Mouse (Mus musculus): ENCODE data around the gene Sema3b.

Gene Sema3b

DNA sequence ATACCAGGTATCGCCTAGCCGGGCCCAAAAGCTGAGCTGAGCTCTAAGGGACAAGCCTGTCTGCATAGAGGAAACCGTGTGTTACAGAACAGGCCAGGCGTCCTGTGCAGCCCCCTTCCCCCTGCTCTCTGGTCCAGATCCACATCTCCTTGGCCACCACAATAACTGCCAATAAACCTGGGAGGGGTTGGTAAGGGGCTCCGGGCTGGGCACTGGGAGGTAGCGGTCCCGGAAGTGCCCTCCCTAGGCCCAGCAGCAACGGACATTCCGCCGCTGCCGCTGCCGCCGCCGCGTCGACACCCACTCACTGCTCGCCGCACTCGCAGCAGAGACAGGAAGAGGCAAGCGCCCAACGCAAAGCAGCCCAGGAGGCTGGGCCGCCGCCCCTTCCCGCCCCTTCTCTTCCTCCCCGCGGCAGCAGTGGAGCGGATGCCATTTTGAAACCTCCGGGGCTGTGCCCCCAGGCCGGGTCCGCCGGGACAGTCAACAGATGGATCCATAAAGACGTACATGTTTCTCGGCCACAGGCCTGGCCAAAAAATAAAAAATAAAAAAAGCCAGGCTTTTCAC is 24.1 kb upstream of the Sema3b start:
- peak; percentile 90 for DNase-seq (ENCODE audit: low spot score)

DNA sequence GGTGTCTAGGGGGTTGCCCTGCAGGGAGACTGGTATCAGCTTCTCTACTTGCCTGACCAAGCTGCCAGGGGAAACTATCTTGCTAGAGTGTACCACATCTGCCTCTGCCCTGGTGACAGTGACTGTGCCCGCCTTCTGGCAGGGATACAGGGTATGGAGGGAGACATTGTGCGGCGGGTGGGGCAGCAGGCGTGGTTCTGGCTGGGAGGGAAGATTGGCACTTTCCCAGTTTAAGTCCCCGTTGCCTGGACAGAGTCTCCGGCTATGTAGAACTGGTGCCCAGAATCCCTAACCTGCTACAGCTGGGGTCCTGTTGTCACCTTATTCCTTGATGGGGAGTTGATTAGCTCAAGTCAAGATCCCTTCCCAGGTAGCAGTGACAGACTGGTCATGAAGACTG is 23.4 kb upstream of the Sema3b start:
- no peak for DNase-seq (ENCODE audit: low spot score)

DNA sequence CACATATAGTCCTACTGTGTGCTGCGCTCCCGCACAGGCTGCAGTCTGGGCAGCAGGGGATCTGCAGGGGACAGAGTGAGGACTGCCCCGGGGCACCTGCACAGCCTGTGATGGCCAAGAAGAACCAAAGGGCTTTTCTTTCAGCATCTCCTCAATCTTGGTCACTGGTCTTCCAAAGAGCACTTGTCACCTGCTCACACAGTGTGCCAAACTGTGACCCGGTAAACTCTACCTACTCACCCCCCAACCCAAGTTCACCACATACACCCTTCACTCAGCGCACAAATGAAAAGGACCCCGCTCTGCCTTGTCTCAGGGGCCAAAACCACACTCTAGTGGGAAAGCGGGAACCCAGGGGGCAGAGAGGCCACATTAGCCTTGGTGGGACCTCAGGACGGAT is 22.8 kb upstream of the Sema3b start:
- DNase-seq (ENCODE audit: low spot score): no peak

DNA sequence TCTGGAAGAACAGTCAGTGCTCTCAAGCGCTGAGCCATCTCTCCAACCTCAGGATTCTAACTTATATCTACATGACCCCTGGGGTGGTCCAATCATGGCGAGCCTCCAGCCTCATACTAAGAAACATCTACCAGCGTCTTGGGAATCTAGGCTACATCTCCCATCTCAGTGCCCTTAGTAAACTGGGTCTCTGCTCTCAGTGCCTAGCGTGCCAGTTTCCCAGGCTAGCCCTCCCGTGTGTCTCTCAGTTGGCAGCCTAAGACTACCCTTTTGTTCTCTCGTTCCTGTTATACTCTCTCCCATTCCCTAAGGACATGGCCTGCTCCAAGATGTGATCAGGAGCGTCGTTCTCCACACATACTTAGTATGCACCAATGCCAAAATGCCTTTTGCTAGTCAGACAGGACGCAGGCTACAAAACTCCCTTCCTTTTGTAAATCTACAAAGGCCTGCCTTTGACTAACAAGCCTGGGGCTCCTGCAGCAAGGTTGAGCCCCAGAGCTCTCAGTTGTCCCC is 22.3 kb upstream of the Sema3b start:
- no peak for DNase-seq (ENCODE audit: low spot score)

DNA sequence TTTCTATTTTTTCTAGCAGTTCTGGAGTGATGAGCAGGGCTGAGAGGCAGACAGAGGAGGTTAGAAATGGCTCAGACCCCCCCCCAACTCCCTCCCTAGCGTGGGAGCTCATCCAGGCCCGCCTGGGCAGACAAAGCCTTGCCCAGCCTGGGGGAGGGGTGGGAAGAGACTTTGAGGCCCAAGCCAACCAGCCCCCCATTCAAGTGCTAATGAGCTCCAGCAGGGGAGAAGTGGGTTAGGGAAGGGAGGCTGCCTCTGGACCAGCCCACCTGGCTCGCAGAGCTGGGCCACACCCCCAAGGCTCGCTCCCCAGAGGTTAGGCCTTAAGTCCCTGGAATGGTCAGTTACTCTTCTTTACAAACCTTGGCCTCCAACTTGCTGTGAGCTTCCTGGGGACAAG is 21.5 kb upstream of the Sema3b start:
- DNase-seq (ENCODE audit: low spot score): no peak

DNA sequence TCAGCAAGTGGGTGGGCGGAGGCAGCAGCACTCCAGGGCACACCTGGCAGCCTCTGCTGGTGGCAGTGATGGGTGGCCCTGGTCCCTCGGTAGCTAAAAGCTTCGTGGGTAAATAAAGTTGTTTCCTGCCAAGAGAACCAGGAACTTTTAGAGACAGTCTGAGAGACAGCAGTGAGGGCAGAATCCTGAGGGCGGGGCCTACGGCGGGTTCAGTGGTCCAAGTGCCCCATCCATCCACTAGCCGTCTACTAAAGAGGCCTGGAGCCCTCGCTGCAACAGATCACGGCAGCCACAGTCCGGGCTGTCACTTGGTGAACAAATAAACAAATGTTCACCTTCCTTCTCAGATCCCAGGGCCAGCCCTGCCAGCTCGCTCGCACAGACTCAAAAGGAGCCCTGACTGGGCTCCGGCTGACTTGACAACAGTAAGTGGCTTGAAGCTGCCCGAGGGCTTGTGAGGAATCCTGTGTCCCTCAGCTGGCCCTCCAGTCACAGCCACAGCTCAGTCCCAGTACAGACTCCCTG is 20.9 kb upstream of the Sema3b start:
- peak; percentile 62 for DNase-seq (ENCODE audit: low spot score)

DNA sequence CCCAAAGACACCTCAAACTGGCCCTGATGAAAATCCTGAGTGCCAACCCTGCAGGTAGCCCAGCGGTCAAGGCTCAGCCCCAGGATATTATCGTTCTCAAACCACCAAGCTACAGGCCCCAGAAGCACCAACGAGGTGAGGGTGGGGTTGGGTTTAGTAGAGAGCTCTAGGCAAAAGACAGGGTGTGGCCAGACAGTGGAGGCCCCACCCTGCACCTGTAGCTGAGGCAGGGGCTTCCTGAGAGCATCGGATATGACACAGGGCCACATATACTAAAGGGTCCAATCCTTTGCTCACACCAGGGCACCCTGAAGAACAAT is 20.3 kb upstream of the Sema3b start:
- DNase-seq (ENCODE audit: low spot score): no peak

DNA sequence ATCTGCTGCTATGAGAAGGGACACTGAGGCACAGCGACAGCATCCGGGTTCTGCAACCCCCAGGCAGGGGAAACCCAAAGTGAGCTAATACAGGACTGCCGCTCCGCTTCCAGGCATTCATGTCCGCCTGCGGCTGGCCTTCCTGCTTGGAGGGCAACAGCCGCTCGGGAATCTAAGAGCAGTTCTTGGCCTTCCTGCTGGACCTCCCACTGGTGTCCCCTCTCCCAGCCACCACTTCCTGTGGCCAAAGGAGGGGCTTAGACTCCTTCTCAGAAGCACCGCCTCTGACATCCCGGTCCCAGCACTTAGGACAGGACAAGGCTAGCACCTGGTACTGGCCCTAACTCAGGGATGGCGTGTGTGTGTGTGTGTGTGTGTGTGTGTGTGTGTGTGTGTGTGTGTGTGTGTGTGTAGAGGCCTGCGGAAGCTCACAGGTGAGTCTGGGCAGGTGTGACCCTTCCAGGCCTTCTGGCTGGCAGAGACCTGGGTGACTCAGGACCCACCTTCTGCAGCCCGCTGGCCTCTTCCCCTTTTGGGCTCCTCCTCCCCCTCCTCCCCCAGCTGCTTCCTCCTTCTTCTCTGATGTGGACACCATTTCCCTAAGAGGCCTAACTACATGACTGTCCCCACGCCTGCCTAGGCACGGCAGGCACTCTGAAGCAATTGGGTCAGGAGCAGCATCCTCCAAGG is 19.8 kb upstream of the Sema3b start:
- no peak for DNase-seq (ENCODE audit: low spot score)

DNA sequence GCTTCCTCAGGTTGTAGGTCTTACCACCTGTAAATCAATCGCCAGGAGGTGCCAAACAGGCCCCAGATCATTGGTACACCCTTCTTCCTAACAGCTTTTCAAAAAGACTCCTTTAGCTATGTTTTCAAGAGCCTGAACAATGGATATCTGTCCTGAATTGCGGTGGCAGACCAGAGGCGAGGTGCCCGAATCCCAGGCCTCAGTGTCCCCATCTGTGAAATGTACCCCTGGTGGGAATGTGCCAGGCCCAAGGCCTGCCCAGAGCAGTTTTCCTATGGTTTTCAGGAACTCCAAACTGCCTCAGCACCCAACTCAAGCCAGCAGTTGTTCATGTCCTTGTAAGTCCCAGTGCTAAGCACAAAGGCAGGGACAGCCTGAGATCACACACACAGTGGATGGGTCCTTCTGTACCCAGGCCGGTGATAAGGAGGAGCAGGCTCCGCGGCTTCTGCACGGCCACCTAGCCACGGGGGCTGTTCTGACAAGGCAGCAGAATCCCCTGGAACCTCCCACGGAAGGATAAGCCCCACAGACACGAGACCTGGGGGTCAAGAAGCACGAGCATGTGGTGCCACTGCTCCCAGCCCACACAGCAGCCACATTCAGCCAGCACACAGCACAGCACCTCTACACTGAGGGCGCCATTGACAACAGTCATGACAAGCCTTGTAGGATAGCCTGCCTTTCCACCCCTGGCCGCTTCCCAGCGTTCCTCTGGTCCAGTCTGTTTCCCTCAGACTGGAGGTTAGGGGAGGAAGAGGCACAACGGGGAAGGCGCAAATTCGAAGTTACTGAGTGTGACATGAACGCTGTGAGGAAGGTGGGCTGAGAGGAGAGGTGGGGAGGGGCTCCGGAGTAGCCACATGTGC is 18.6 kb upstream of the Sema3b start:
- no peak for DNase-seq (ENCODE audit: low spot score)

DNA sequence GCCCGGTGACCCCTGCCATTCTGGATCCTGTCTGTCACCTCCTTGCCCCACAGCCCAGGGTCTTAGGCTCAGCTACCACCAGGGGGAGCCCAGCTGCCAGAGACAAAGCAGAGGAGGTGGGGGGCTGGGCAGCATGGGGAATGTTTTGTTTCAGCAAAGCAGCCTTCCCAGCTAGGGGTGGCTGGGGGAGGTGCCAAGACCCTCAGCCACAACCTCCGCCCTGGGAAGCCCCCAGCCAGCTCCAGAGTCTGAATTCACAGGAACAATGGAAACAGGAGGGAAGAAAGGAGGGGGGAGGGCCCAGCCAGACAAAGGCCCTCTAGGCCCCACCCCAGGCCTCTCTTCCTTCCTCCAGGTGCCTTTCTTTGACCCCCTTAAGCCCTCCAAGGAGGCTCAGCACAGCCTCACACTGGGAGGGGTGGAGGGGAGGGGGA is 17.8 kb upstream of the Sema3b start:
- peak; percentile 78 for DNase-seq (ENCODE audit: low spot score)

DNA sequence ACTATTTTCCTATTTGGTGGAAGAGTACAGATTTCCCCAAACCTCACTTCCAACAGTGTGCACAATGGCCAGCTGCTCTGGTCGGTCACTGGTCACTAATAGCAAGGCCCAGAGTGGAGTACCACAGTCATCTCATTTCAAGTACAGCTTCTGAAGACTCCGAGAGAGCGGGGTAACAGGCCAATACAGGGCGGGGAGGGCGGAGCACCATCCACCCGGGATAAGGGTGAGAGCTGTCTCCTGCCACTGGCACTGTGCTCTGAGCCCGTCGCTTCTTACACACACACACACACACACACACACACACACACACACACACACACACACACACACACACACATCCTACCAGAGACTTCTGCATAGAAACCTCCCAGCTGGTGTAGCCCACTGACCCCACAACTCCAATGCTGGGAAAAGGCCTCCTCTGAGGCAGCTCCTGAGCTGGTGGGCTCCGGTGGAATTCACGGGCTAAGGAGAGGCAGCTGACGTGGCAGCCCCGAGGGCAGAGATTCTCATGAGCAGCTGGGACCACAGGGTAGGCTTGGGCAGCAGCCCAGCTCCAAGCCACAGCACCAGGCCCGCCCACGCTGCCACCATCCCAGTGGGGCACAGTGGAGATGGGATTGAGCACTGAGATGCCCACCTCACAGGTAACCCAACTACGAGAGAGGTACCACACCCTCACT is 17.3 kb upstream of the Sema3b start:
- DNase-seq (ENCODE audit: low spot score): no peak

DNA sequence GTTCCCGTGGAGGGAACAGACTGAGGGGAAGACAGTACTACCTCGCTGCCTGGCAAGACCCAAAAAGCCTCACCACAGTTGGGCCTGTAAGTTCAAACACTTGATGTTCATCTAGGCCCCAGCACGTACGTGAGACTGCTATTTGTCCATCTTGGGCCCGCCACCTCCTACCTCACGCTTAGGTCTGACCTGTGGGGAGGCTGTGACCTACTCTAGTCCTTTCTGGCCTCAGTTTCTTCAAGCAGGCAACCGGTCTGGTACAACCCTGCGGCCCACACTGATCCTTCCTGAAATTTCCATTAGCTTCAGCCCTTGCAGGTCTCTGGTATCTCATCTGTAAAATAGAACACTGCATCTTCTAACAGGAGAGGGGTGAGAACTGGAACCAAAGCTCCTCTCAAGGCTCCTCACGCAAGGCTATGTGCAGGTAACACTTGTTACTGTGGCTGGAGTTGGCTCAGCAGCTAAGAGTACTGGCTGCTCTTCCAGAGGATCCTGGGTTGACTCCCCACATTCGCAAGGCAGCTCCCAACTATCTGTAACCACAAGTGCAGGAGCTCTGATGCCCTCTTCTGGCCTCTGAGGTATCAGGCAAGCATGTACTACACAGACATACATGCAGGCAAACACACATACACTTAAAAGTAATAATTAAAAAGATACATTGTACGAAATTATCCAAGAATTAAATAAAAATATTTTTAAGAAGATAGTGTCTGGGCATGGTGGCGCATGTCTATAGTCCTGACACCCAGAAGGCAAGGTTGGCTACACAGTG is 16.5 kb upstream of the Sema3b start:
- no peak for DNase-seq (ENCODE audit: low spot score)

DNA sequence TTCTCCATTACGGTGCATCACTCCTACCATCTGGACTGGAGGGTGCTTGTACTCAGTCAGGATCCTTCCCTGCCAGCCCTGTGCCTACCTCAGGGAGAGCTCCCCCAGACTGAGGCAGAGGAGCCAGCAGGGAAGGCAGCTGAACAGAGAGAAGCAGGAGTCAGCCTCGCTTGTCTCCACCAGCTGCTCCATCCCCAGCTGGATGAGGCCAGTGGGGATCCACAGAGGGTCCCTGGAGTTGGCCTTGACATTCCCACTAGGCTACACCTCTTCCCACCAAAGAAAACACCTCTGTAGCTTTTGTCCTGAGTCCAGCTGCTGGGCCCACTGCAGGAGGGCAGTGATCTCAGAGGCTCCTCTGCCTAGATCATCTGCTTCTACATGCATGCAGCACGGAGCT is 15.9 kb upstream of the Sema3b start:
- DNase-seq (ENCODE audit: low spot score): no peak

DNA sequence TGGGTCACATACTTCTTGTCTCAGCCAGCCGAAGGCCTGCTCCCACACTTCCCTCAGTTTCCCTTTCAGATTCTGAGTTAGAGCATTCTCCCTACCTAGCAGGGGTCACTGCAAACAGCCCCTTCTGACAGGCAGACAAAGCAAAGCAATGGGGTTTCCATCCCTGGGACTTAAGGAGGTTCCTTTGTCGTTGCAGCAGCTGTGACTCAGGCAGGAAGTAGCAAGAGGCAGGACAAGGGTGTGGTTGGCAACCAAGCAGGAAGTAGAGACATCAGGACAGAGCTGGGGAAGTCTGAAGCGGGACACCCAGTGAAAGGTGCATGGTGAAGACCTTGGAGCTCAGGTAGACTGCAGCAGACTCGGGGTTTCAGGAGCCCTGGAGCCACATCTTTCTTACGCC is 15.5 kb upstream of the Sema3b start:
- peak; percentile 72 for DNase-seq (ENCODE audit: low spot score)

DNA sequence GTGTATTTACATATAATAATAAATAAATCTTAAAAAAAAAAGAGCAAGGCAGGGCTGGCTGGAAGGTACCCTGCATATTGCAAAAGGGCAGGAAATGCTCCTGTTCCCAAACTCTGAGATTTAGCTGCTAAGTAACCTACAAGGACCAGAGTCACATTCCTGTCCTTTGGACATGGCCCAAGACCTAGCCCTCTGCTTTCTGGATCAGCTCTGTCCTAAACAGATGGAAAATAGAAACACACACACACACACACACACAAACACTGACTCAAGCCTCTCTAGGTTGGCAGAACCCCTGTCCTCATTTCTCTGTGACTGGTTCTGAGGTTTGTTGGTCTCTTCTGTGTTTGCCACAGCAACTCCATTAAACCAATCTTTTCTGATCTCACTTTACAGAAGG is 11.9 kb upstream of the Sema3b start:
- no peak for DNase-seq (ENCODE audit: low spot score)

DNA sequence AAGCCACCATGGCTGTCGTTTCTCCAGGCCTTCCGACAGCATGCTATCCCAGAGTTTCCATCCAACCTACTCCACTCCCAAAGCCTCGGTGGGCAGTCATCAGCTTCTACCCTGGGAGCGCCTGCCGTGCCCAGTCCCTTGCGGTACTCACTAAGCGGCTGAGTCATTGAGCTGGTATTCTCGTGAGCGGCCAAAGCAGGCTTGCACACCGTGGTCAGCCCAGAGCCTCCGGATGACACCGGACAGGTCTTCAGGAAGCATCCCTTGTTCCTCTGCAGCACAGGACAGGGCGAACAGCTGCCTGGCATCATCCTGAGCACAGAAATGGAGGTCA is 10.5 kb upstream of the Sema3b start:
- DNase-seq (ENCODE audit: low spot score): no peak

DNA sequence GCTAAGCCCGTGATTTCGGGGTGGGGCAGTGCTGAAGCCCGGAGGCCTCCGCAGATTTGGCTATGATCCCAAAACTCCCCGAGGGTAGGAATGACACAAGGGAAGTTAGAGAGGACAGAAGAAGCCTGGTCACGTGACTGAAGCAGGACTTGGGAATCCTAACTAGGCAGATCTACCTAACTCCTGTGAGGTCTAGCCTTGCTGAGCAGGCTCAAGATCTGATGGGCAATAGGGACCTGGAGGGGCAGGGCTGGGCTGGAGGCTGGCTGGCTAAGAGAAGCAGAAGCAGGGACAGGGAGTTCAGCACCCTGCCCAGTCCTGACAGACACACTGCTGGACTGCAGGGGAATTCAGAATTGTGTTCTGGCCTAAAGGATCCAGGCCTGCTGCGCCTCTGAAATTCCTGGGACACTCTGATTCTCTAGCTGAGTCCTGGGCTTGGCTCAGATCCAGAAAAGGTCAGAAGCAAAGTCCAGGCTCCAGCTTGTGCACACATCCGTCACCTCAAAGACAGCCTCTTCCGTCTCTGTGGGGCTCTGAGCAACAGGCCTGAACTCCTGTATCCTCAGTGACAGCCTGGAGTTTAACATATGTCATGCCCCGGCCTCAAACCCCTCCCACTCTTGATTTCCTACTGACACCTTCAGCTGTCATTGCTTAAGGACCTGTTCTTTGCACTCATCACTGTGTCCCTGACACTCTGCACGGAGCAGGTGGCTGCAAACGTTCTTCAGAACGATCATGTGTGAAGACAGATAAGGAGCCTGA is 9.9 kb upstream of the Sema3b start:
- no peak for DNase-seq (ENCODE audit: low spot score)

DNA sequence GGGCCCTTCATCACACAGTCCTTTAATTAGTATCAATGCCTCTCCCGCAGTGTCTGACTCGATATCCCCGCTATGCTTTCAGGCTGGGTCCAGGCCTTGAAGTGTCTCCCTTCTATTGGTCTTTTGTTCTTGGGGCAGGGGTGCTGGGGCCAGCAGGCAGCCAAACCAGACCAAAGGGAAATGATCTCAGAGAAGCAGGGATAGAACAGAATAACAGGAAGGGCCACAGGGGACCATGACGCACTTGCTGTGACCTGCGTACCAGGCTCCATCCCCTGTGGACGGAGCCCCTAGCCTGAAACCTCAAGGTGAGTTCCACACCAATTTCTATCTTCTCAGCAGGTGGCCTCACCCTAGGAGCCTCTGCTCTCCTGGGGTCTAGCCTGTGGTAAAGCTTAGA is 9.1 kb upstream of the Sema3b start:
- no peak for DNase-seq (ENCODE audit: low spot score)

DNA sequence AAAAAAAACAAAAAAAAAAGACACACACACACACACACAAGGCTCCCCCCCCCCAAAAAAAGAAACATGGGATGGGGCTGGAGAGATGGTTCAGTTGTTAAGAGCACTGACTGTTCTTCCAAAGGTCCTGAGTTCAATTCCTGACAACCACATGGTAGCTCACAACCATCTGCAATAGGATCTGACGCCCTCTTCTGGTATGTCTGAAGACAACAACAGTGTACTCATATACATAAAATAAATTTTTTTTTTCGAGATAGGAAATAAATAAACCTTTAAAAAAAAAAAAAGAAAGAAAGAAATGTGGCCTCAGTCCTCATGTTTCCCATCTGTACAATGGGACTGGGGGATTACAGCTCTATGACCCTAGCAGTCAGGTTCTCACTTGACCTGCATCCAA is 8.4 kb upstream of the Sema3b start:
- DNase-seq (ENCODE audit: low spot score): no peak

DNA sequence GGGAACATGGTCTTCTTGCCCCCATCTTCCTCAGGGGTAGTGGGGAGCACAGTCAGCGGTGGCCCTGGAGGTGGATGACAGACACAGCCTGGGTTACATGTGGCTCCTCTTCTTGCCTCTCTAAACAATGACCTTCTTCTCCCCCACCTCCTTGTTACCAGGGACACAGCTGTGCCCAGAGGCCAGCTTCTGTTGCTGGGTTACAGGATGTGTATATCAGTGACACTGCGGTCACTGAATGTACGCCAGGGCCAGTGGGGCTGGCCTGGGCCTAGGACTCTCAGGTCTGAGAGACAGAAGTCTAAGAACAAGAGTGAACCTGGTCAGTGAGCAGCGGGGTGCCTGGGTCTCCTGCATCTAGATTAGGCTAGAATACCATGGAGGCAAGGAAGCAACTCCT is 6.0 kb upstream of the Sema3b start:
- no peak for DNase-seq (ENCODE audit: low spot score)

All from T-cell, adult 2 months (primary cell).